Mouse (Mus musculus) gastrocnemius, postnatal 14 days (tissue): ENCODE data around the gene Serpinf1. TPM values are rescaled to one million over a fixed set of nuclear protein-coding genes. Genes with fewer than 3 reads are reported as not detected.
"Not testable (repeated sequence)": the region's sequence is repeated elsewhere in the genome, so short reads cannot be mapped to it uniquely, and the experiment has no call there.

Source experiments
- DNase-seq: peaks from one replicate; pipeline ENCODE4 v3.0.0; 2021; ENCODE audit warnings: mixed read lengths
- intact Hi-C: fragments of 180-260 bp; cut with DNase I; formaldehyde crosslinking; loops from one replicate; pipeline ENCODE4 v1.15.1; 2025; ENCODE audit warnings: low total_unique reads
- total RNA-seq, 2 experiments: library from RNA; stranded (reverse); gene quantifications; 2 replicates each; pipeline ENCODE4 v1.2.3; 2021

The Serpinf1 gene
- total RNA-seq, 2 experiments from 2014 or later = 128 to 156 TPM

- no peak for DNase-seq
- intact Hi-C loops = no loop called here
These were observed 35.7 kb upstream of the Serpinf1 start for GRCm38 (mm10) chr11:75458169-75458568.

- no peak for DNase-seq
- intact Hi-C loops = no loop called here
These were observed 34.0 kb upstream of the Serpinf1 start for GRCm38 (mm10) chr11:75456440-75456871.

- DNase-seq, intact Hi-C loops: not testable (repeated sequence)
These were observed 33.5 kb upstream of the Serpinf1 start for GRCm38 (mm10) chr11:75455971-75456370.

GRCm38 (mm10) chr11:75455041-75455736, 32.7 kb upstream of the Serpinf1 start:
- no peak for DNase-seq
- intact Hi-C loops = no loop called here

GRCm38 (mm10) chr11:75453991-75454930, 31.8 kb upstream of the Serpinf1 start, which contains the start of gene Wdr81:
Wdr81 (minus strand) TSS chr11:75454717.
- peak; percentile 87 for DNase-seq
- intact Hi-C loops = no loop called here

GRCm38 (mm10) chr11:75452812-75453557, 30.5 kb upstream of the Serpinf1 start:
- DNase-seq = no peak
- intact Hi-C loops = no loop called here

- no peak for DNase-seq
- intact Hi-C loops = no loop called here
These were observed 29.6 kb upstream of the Serpinf1 start for GRCm38 (mm10) chr11:75452081-75452480.

- no peak for DNase-seq
- intact Hi-C loops = no loop called here
These were observed 28.4 kb upstream of the Serpinf1 start for GRCm38 (mm10) chr11:75450936-75451335.

GRCm38 (mm10) chr11:75450304-75450908, 27.9 kb upstream of the Serpinf1 start:
- intact Hi-C loops = no loop called here

GRCm38 (mm10) chr11:75449695-75450094, 27.2 kb upstream of the Serpinf1 start:
- intact Hi-C loops = no loop called here
- no peak for DNase-seq

More at GRCm38 (mm10) chr11:75450304-75450908, 27.9 kb upstream of the Serpinf1 start:
- no peak for DNase-seq

- DNase-seq = no peak
- intact Hi-C loops = no loop called here
These were observed 26.1 kb upstream of the Serpinf1 start for GRCm38 (mm10) chr11:75448575-75448974.

GRCm38 (mm10) chr11:75443711-75444110, 21.2 kb upstream of the Serpinf1 start:
- intact Hi-C loops = no loop called here
- no peak for DNase-seq

GRCm38 (mm10) chr11:75441601-75442000, 19.1 kb upstream of the Serpinf1 start:
- no peak for DNase-seq
- intact Hi-C loops = no loop called here

GRCm38 (mm10) chr11:75441034-75441433, 18.5 kb upstream of the Serpinf1 start:
- no peak for DNase-seq
- intact Hi-C loops = no loop called here

GRCm38 (mm10) chr11:75439951-75440350, 17.4 kb upstream of the Serpinf1 start:
- no peak for DNase-seq
- intact Hi-C loops = no loop called here

GRCm38 (mm10) chr11:75439363-75439762, 16.9 kb upstream of the Serpinf1 start, which contains the start of gene Serpinf2:
Serpinf2 (minus strand) TSS chr11:75439591.
- intact Hi-C loops = no loop called here
- no peak for DNase-seq

GRCm38 (mm10) chr11:75438804-75439203, 16.3 kb upstream of the Serpinf1 start:
- intact Hi-C loops = no loop called here
- no peak for DNase-seq

- DNase-seq = no peak
- intact Hi-C loops = no loop called here
These were observed 15.7 kb upstream of the Serpinf1 start for GRCm38 (mm10) chr11:75438194-75438593.

GRCm38 (mm10) chr11:75434138-75434537, 11.6 kb upstream of the Serpinf1 start:
- intact Hi-C loops = no loop called here
- DNase-seq = no peak
